Mouse (Mus musculus) small intestine, adult 2 months (tissue): Measurements from ENCODE around the gene Cpn2. TPM values are rescaled to one million over a fixed set of nuclear protein-coding genes. Genes with fewer than 3 reads are reported as not detected.

Experiments used
- H3K27ac ChIP-seq: fragments of 200-500 bp; 2 replicates; pipeline ENCODE4 v1.5.1; 2012; ENCODE audit warnings: low read depth, low read length, control low read depth, inconsistent platforms; ENCODE audit not compliant: insufficient read depth
- H3K27me3 ChIP-seq: fragments of 200-500 bp; 2 replicates; pipeline ENCODE4 v1.6.1; 2012; ENCODE audit warnings: mild to moderate bottlenecking, moderate library complexity, low read length, inconsistent platforms; ENCODE audit not compliant: control insufficient read depth, insufficient read depth
- H3K36me3 ChIP-seq: fragments of 200-500 bp; 2 replicates; pipeline ENCODE4 v1.6.1; 2012; ENCODE audit warnings: mild to moderate bottlenecking, low read length, control low read depth, inconsistent platforms; ENCODE audit not compliant: control insufficient read depth, insufficient read depth
- H3K4me1 ChIP-seq: fragments of 200-500 bp; 2 replicates; pipeline ENCODE4 v1.6.1; 2012; ENCODE audit warnings: low read length, inconsistent platforms, mixed read lengths; ENCODE audit not compliant: control insufficient read depth, insufficient read depth, insufficient read length
- H3K4me3 ChIP-seq: fragments of 200-500 bp; 2 replicates; pipeline ENCODE4 v1.5.1; 2012; ENCODE audit warnings: low read depth, mild to moderate bottlenecking, control low read depth, inconsistent platforms, low read length, moderate library complexity
- CTCF ChIP-seq: fragments of 200-500 bp; IDR thresholded peaks from 2 replicates; pipeline ENCODE4 v1.5.1; 2012; ENCODE audit warnings: low read depth, mild to moderate bottlenecking, control low read depth, inconsistent platforms, low read length, moderate library complexity, mixed read lengths; ENCODE audit not compliant: insufficient replicate concordance, insufficient read length; ENCODE audit errors: extremely low read depth
- POLR2A ChIP-seq: fragments of 200-500 bp; IDR thresholded peaks from 2 replicates; pipeline ENCODE4 v1.6.1; 2012; ENCODE audit warnings: low read depth, mild to moderate bottlenecking, control low read depth, inconsistent platforms, low read length, moderate library complexity
- WGBS: fragments of 180-500 bp; shearing (Covaris S2); methylation state at CpG from one replicate; pipeline ENCODE4 v1.1.7; 2018; 5-methylcytosine and 5-hydroxymethylcytosine counted together
- polyA plus RNA-seq: library from polyadenylated mRNA; depleted of rRNA; stranded (reverse); fragments of >200 nt; gene quantifications from 2 replicates; pipeline ENCODE4 v1.2.3, GENCODE M21; 2012

Cpn2 gene
- polyA plus RNA-seq, 1 experiment: 0.06 TPM

DNA sequence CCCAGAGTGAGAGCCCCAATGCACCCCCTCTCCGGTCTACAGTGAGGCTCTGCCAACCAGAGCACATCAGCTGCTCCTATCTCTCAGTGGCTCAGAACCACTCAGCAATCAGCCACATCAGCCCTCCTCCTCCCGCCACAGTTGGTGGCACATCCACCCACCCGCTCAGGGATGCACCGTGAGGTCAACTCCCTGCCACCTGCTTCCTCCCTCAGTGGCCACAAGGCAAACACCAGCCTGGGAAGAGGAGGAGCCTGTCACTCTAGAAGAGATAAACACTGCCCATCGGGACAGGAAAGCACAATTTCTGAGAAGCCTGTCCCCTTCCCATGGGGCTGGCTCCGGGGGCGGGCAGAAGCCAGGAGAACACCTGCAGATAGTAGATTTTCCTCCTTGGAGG, 39.9 kb downstream of the Cpn2 start:
- Histone ChIP-seq H3K4me1 (no peaks in the 10 kb centered on the region), H3K36me3 (no peaks in the 10 kb centered on the region), H3K27me3 (no peaks in the 10 kb centered on the region), H3K27ac (no peak overlapping the region), H3K4me3 (no peak overlapping the region)
- no peak for TF ChIP-seq POLR2A
- TF ChIP-seq CTCF: no peak
- 51% methylated on average over 7 of the region's 7 CpGs for WGBS

DNA sequence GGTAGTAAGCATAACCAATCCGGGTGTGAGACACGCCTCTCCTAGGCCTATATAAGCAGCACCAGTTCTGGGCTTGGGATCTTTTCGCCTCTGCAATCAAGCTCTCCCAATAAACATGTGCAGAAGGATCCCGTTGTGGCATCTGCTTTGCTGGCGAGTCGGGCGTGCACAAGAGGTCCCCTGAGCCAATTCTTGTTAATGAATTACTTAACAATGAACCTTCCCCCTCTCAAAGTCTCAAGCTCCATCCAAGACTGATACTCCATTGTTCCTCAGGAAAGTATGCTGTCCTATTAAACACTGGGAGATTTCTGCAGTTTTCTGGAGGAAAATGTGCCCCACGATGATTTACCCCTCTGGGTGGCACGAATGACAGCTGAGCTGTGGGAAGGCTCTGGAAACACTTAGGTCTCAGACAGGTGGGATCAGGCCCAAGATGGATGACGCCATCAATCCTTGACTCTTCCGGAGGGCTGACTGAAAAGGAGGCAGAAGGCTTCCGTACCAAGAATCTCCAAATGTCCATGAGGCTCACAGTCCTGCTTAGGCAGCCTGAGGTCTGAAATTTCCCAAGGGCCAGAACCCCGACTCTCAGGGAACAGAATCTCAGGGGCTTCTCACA, 46.0 kb downstream of the Cpn2 start:
- 62% methylated on average over 13 of the region's 13 CpGs for WGBS
- Histone ChIP-seq H3K4me3 (no peak overlapping the region), H3K27me3 (no peaks in the 10 kb centered on the region), H3K27ac (no peak overlapping the region), H3K36me3 (no peaks in the 10 kb centered on the region), H3K4me1 (no peaks in the 10 kb centered on the region)
- TF ChIP-seq CTCF (no peak), POLR2A (no peak)

GRCm38 (mm10) chr16:30215811-30216210, 51.5 kb downstream of the Cpn2 start:
- TF ChIP-seq CTCF (no peak), POLR2A (no peak)
- no peak overlapping the region for H3K27ac ChIP-seq
- 62% methylated on average over 2 of the region's 2 CpGs for WGBS
- no peak overlapping the region for H3K4me3 ChIP-seq
- H3K36me3 ChIP-seq: no peaks in the 10 kb centered on the region
- H3K4me1 ChIP-seq: no peaks in the 10 kb centered on the region
- no peaks in the 10 kb centered on the region for H3K27me3 ChIP-seq

GRCm38 (mm10) chr16:30213644-30214043, 53.7 kb downstream of the Cpn2 start:
- Histone ChIP-seq H3K4me3 (no peak overlapping the region), H3K27ac (no peak overlapping the region), H3K36me3 (no peaks in the 10 kb centered on the region), H3K27me3 (no peaks in the 10 kb centered on the region), H3K4me1 (no peaks in the 10 kb centered on the region)
- TF ChIP-seq POLR2A (no peak), CTCF (no peak)
- WGBS: 91% methylated on average over 1 of the region's 1 CpGs

- Histone ChIP-seq H3K27me3 (no peaks in the 10 kb centered on the region), H3K4me3 (no peak overlapping the region), H3K4me1 (no peaks in the 10 kb centered on the region), H3K27ac (no peak overlapping the region), H3K36me3 (no peaks in the 10 kb centered on the region)
- no peak for TF ChIP-seq CTCF
- no peak for TF ChIP-seq POLR2A
- WGBS: 82% methylated on average over 3 of the region's 3 CpGs
These were observed 55.3 kb downstream of the Cpn2 start for GRCm38 (mm10) chr16:30212035-30212434.

DNA sequence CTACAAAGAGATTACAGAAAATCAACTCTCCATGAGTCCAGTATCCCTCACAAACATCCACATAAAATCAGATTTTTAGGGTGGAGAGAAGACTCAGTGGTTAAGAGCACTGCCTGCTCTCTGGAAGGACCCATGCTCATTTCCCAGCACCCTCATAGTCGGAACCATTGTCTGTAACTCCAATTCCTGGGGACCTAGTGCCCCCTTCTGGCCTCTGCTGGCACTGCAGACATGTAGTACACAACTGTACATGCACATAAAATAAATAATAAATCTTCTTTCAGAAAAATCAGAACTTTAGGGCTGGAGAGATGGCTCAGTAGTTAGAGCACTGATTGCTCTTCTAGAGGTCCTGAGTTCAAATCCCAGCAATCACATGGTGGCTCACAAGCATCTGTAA, 58.0 kb downstream of the Cpn2 start:
- no peak for TF ChIP-seq CTCF
- no peak for TF ChIP-seq POLR2A
- no peaks in the 10 kb centered on the region for H3K27me3 ChIP-seq
- H3K27ac ChIP-seq: no peak overlapping the region
- no peak overlapping the region for H3K4me3 ChIP-seq
- H3K4me1 ChIP-seq: no peaks in the 10 kb centered on the region
- 93% methylated on average over 1 of the region's 1 CpGs for WGBS
- H3K36me3 ChIP-seq: no peaks in the 10 kb centered on the region

- no peaks in the 10 kb centered on the region for H3K4me1 ChIP-seq
- no peaks in the 10 kb centered on the region for H3K36me3 ChIP-seq
- no peak overlapping the region for H3K4me3 ChIP-seq
- H3K27ac ChIP-seq: no peak overlapping the region
- no peak for TF ChIP-seq POLR2A
- no peak for TF ChIP-seq CTCF
- WGBS: 91% methylated on average over 7 of the region's 7 CpGs
- H3K27me3 ChIP-seq: no peaks in the 10 kb centered on the region
These were observed 59.3 kb downstream of the Cpn2 start for GRCm38 (mm10) chr16:30207991-30208390.
